Mouse (Mus musculus): ENCODE data around the gene Scaf11.

DNA sequence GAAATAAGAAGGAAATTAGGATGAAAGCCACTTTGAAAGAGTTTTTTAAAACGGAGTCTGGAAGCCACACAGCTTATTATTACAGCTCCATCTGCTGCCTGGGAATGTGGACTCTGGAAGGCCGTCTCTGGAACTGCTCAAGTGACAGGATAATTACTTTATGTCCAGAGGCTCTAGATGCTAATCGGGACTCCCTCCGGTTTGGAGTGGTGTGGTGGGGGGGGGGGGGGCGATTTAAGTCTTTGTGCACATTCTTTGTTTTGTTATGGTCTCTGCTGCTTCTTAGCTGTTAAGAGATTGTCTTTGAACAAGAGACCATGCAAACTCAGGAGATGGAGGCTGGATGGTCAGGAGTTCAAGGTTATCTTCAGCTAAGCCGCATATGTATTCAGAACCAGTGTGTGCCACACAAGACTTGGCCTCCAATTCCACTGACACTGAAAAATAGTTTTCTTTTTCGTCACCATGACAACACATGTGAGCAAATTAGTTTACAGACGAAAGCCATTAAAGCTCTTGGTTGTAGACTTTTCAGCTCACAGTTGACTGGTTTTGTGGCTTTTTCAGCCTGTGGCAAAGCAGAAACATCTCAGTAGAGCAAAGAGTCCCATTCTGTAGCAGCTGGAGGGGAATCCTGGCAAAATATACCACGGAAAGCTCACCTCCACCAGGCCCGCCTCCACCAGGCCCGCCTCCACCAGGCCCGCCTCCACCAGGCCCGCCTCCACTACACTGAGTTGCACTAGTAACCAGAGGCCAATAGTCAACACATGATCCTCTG lies 31.4 kb upstream of the Scaf11 start:
- no peak for TF ChIP-seq EP300 (optimal IDR thresholded peaks at IDR 0.05)
- TF ChIP-seq CTCF (IDR thresholded peaks at IDR 0.05; ENCODE audit: low read depth), result no peak
